Mouse (Mus musculus) thymus, postnatal 14 days (tissue): Measurements from ENCODE around the gene Plekhm3.
A peak's percentile ranks its signal among the peaks of the same experiment; 100 is the strongest.

Source experiments
- DNase-seq: peaks from one replicate; pipeline ENCODE4 v3.0.0; 2021

Plekhm3 gene

DNA sequence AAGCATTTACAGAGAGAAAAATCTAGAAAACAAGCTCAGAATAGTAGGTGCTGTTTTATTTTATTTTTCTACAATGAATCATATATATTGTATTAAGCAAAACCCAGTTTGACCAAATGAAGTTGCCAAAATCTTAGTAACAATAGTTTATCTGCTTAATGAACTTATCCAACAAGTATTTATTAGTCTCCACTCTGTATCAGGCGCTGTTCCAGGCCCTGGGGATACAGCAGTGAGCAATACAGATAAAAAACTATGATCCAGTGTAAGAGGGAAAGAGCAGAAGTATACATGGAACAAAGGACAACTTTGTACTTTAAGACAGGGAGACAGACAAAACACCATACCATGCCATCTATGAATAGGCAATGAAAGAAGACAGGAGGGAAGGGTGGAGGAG lies 81.5 kb downstream of the Plekhm3 start:
- DNase-seq = no peak

DNA sequence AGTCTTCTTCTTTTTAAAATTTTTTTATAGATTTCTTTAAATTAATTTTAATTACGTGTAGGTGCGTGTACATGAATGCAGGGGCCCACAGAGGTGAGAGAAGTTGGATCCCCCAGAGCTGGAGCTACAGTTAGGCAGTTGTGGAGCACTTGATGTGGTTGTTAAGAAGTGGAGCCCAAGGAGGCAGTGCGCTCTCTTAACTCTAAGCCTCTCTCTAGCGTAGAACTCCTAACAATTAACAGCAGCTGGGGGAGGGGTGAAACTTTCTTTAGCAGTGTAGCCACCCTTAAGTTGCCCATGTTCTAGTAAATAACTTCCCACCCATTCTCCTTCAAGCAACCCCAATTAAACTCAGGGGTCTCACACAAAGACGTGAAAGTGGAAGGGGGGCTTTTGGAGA lies 84.7 kb downstream of the Plekhm3 start:
- peak; percentile 57 for DNase-seq

DNA sequence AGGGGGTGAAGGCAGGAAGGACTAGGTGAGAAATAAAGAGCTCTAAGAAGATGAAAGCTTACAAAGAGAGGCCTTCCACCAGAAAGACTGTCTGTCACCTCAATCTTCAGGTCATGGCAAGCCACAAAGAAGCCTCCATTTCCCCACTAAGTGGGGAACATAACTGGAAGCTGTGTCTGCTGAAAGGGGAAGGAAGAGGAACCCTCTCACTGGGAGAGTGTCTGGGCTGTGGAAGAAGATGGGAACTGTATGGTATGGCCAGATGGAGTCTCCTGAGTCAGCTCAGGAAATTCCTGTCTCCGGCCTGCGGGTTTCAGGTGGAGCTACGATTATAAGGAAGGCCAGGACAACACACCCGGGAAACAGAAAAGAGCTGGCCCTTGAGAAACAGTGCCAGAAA lies 88.9 kb downstream of the Plekhm3 start:
- no peak for DNase-seq

DNA sequence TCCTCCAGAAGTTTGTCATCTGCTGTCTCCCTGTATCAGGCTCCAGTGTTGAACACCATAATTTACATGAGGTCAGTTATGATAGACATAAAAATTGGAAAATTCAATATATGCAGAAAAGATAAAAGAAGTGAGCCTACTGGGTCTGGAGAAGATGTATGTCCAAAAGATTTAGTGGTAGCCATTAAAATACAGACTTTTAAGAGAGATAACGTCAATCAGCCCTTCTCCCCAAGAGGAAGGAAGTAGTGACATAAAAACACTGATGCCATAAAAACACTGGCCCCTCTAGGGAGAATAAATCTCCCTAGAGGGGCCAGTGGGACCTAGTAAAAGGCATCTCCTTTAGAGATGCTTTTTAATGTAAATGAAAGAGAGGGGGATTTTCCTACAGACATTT lies 90.5 kb downstream of the Plekhm3 start:
- DNase-seq = no peak

DNA sequence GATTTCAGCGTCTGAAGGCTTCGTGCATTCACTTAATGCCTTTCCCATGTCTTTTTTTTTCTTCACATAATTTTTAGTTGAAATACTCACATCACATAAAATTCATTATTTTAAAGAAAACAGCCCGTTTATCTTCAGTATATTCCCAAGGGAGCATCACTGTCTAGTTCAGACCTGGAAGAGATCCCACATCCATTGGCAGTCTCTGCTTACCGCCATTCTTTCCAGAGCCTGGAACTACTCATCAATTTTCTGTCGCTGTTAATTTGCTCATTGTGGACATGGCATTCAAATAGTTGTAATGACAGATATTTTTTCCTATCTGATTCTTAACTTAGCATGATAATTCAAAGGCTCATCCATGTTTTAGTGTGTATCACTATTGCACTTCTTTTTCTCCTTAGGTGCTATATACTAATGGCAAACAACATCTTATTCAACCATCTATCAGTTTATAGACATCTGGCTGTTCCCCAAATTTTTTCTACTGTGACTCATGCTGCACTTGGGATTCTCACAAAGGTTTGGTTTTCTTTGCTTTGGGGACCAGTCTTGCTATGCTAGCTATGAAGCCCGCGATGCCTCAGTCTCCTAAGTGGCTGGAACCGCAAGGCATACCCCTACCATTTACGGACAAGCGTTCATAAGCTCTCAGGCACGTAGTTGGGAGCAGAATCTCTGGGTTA lies 96.2 kb downstream of the Plekhm3 start:
- no peak for DNase-seq

DNA sequence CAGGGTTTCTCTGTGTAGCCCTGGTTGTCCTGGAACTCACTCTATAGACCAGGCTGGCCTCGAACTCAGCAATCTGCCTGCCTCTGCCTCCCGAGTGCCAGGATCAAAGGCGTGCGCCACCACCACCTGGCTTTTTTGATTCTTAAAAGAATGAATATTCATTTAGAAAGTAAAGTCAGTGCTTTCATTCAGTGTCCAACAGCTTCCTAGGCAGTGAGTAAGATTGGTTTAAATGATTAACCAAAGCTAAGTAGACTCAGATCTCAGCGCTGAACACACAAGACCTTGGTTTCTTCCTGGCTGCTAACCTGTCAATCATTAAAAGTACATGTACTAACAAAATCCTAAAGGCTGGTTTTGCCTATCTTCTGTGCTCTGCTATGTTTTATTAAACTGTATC lies 96.8 kb downstream of the Plekhm3 start:
- no peak for DNase-seq

DNA sequence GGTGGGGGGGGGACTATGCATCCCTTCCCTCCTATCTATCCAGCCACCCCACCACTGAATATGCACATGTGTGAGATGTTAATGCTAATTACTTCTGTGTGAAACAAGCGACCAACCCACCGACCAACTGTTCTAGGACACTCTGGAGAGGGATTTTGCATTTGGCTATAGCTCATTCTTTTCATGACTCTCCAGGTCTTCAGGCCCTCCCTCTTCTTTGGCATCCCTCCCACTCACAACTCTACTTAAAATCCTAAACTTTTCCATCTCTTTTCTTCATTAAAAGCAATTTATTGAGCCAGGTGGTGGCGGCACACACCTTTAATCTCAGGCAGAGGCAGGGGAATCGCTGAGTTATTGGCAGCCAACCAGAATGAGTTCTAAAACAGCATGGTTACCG lies 101.8 kb downstream of the Plekhm3 start:
- DNase-seq = no peak

DNA sequence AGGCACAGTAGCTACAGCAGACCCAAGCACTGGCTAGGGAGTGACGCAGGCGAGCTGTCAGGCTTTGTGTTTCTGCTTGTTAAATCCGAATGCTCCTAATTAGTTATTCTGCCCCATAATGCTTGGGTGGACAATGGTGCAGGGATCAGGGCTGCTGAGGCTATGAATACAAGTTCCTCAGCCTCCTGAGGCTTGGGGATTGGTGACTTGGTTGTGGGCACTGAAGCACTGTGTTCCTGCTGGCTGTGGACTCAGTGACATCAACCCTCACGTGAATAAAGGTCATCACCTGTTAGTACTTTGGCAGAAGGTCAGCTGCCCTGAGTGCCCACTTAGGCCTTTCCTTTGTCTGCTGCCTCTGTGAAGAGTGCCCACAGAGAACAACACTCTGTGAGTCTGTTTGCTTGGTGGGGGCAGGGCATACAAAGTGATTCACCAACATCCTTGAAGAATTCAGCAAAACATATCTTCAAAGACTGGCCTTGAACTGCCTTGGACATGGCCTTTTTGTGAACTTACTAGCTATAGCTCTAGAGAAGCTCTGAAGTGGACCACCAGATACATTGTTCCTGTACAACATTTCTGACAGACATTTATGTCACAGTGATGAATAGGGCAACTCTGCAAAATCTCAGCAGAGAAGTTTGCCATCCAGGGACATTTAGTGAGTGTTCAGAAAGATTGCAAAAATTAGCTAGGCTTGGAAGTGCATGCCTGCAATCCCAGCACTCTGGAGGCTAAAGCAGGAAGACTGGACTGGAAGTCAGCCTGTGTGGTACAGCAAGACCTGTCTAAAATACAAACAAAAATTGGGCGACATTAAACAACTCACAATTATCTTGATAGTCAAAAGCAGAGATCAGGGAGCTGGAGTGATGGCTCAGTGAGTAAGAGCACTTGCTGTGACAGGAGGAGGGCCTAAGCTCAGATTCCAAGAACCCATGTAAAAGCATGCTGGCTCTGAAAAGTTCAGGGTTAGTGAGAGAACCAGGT lies 102.6 kb downstream of the Plekhm3 start:
- no peak for DNase-seq

DNA sequence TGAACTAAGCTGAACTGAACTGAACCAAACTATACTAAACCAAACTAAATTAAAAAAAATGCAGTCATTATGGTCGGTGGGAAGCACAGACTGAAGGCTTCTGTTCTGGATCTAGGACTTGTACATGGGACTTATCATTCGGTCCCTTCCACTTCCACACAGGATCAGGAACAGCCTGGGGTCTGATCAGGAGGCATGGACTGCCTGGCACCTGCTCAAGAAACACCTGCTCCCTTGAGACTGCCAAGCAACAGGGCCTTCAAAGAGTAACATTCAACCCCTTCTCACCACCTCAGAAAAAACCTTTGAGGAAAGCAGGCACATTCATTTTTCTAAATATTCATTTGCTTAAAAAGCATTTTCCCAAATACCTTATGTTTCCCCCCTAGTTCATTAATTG lies 103.4 kb downstream of the Plekhm3 start:
- DNase-seq = no peak

DNA sequence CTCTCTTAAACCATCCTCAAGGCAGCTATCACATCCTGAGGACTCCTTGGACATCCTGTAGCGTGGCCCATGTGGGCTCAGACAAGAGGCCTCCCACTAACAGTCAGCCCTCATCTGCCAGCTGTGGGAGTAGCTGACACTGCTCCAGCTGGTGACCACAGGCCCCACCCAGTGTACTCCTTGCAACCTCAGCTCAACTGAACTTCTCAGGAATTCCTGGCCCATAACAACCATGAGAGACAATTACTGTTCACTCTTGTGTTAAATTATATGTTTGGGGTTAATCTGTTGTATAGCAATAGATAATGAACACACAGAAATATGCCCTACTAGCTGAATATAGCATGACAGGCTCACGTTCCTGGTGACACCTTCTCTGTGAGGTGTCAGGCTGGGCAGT lies 104.4 kb downstream of the Plekhm3 start:
- no peak for DNase-seq

DNA sequence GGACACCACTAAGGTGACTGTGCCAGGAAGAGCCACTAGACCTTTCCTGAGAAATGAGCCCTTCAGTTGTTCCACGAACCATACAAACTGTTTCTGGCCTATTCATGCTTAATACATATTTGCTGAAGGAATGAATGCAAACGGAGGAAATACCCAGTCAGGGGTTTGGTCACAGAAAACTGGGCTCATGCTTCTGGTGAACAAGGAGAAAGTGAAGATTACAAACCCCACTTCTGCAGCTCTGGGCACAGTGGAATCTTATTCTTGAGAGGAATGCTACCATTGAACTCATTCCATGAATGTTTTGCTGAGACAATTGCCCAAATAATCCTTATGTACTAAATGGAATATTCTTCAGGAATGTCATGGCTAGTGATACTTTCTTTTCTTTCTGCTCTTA lies 106.3 kb downstream of the Plekhm3 start:
- DNase-seq = no peak

DNA sequence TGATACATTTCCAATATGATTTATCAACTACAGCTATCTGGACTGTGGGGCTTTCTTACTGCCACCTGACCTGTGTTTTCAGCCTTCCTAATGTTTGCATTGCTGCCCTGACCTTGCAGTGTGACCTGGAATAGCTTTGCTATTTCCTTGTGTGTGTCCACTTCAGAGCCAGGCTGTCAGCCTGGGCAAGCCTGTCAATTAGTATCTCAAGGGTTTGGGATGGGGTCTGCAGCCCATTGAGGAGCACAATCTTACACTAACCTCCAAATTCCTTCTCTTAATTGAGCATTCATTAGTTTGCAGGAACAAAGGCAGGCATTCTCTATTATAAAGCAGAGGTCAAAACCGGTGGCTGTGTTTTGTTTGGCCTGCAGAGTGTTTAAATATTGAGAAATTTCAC lies 107.6 kb downstream of the Plekhm3 start:
- DNase-seq = no peak

DNA sequence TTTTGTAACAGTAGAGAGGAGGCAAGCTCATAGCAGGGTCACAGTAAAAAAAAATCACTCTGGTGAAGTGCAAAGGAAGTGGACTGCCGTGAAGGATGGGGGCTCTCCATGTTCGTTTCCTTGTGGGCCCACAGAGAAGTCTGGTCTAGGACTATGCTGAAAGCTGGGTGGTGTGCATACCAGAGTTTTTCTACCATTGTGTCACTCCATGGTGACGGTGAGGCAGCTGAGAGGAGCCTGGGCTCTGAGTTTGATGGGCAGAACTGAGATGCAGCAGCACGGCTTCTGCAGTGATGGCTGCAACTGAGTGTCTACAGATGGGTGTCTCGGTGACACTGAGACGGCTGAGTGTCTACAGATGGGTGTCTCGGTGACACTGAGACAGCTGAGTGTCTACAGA lies 108.5 kb downstream of the Plekhm3 start:
- DNase-seq = no peak

DNA sequence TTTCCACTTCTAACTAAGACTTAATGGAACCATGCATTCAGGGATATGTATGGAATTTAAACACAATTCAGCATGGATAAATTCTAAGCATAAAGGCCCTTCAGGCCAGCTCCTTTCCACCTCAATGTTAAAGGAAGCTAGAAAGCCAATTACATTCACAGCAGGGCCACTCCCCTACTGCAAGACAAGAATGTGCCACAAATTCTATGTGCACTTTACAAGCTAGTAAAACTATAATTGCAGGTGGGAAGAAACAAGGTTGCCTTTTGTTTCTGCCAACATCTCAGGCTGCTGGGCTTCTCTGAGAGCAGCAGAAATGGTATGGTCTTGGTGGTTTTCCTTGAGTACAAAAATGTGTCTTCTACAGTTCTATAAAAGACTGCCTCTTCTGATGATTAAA lies 109.1 kb downstream of the Plekhm3 start:
- no peak for DNase-seq

DNA sequence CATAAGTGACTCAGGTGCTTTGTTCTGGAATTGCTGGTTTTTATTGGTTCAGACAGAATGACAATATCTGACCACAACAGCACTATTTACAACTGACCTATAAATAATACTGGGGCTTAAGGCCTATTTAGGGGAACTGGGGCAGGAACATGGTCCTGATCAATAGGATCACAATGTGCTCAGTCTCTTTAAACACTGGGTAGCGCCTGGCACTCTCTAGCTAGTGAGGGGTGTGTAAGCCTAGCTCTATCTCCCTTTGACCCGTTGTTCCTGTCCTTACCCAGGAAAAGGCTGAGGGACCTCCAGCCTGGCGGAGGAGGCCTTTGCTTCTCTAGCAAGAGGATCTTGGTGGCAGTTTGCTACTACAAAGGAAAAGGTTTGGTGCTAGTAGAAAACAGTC lies 111.6 kb downstream of the Plekhm3 start:
- no peak for DNase-seq

DNA sequence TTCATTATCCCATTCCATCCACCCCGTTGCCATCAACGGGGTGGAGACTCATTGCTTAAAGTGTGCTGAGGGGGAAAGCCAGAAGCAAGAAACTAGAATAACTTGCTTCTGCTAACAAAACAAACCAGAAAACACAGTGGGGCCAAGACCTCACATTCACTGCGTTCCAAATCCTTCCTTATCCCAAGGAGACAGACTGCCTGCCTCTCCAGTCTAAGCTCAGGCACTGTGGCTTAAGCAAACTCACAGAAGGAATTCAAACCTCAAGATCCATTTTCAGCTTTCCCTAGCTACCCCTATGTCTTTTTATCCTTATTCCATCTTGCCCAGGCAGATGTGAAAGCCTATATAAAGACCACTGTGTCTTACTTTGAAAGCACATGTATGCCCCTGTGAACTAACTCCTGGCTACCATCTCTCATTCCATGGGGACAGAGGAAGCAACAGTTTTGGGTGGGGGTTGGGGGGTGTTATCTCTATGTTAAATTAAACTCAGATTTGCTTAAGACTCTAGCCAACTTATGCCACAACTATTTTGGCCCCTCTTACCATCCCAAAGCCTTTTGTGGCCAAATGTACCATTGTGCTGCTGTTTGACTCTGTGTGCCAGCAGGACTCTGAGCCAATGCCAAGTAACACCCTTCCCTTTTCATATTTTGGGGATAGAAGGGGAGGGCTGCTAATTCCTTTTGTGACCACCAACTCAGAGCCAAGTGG lies 112.6 kb downstream of the Plekhm3 start:
- no peak for DNase-seq

DNA sequence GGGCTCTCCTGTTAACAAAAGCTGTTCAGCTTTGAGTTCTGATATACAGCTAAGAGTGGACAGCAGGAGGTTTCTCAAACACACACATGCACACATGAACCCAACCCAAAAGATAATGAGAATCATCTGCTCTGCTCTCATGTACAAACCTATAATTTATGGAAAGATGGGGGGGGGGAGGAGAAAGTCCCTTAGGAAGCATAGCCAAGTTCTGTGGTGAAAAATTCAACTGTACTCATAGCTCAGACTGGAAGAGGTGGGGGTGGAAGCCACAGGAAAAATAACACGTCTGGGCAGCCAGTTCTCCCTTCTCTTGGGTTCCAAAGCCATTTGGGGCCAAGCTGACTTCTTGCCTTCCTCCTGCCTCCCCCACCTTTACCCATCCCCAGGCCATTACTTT lies 115.7 kb downstream of the Plekhm3 start:
- DNase-seq = no peak

DNA sequence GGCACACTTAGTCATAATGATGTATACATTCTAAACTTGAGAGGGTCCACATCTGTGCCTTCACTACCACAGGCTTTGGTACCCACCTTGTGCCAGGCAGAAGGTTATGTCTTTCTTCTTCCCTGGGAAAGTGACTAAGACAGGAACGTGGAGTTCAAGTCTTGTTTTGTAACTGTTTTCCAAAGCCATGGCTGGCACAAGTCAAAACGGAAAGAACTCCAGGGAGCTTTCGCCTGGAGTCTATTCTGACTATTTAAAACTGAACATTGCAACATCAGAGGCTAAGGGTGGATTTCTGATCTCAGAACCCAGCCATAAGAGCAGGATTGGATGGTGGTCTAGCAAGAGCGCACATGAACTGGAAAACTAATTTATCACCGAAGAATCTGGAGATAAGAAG lies 120.0 kb downstream of the Plekhm3 start:
- DNase-seq = no peak

DNA sequence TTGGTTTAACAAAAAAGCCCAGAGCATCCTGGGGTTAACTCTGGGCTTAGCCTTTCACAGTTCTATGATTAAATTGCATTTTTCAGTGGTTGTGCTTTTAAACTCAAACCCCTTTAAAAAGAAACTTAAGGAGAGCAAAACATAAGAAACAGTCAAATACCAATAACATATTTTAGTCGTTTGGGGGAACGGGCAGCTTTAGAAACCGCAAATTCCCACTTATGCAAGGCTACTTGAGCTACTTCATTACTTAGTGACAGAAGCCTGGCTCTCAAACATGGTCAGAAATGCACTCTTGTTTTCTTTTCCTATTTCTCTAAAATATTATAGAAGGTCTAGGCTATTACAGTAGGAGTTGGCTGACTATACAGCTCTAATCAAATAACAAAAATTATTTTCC lies 120.5 kb downstream of the Plekhm3 start:
- no peak for DNase-seq

DNA sequence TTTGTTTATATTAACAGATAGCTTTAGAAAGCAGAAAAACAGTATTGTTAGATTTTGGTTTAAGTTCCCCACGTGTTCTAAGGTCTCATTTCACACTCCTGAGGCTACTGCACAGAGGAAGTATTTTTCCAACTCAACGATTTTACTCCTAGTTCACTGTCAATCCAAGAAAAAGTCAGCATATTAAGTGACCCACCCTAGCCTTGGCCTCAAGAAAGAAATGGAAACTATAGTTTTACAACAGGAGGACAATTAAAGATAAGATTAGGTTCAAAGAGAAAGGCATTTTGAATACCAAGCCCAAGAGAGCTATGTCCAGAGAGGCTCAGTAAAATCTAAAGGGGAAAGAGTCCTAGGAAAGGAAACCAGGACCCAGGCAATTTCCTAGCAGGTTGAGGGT lies 125.1 kb downstream of the Plekhm3 start:
- no peak for DNase-seq

DNA sequence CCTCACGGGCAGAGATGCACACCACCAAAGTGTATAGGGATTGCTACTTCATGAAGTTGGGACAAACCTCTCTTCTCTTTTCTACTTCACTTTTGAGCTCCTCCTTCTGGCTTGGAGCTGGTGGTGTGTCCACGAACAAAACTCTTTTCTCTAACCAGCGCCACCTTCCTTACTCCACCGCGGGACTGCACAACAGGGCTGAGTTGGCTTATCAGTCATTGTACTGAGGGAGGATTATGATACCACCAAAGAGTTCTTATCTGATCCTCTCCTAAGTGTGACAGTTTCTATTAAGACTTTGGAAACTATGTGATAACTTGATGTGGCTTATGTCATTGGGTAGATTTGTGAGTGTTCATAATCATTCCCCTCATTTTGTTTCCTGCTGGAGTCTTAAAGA lies 129.2 kb downstream of the Plekhm3 start:
- DNase-seq = no peak

DNA sequence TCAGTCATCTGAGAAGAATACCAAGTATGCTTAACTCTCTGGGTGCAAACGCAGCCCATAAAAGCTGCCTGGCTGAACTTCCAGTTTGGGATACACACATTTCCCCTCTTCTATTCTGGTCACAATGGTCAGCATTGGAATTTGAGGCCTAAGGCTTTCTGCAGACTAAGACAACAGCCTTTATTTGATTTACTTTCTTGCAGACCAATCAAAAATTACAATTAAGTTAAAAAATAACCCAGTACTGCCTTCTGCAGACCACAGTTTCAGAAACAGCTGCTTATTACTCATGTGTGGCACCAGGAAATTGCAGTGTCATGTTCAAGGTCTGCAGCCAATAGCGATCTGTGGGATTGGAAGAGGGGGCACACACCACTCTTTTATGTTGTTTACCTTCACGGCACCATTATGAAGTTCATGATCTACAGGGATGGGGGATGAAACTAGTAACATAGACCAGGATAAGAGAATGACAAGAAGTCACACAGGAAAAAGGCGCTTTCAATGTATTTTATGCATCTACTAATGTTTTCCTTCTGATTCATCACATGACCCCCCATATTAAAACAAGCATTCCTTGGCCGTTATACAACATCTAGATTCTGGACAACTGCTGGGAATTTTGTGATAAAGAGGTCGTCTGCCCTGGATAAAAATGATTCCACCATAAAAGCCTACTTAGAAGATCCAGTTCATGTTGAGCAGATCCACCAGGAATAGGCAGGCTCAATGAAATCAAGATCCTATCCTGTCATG lies 130.1 kb downstream of the Plekhm3 start:
- DNase-seq = no peak

DNA sequence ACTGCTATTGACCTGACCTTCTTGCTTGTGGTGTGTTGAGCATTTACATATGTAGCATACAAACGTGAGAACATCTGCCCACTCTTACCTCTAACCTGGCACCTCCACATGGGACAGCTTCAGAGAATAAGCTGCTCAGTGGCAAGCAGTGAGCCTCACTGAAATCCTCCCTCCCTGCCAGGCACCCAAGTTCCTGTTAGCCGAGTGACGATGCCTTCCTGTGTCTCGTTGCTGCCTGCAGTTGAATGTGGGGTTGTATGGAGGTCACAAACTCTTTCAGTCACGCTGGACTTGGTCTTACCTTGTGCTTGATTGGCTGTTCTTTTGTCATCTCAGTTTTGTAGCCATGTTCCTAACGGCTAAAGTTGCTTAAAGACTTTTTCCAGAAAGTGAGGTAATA lies 133.1 kb downstream of the Plekhm3 start:
- peak; percentile 32 for DNase-seq
